Mouse (Mus musculus): ENCODE data around the gene Entpd4b. TPM values are rescaled to one million over a fixed set of nuclear protein-coding genes. Genes with fewer than 3 reads are reported as not detected.
"Not testable (repeated sequence)": the region's sequence is repeated elsewhere in the genome, so short reads cannot be mapped to it uniquely, and the experiment has no call there.

Entpd4b gene
- polyA plus RNA-seq, 1 experiment = 11.6 TPM

- not testable (repeated sequence) for H3K27me3 ChIP-seq (ENCODE audit: control insufficient read depth, insufficient read depth, insufficient read length); H3ac ChIP-seq (ENCODE audit: control insufficient read depth, insufficient read length); H3K4me3 ChIP-seq; H3K36me3 ChIP-seq (ENCODE audit: control insufficient read depth, insufficient read depth); H3K79me2 ChIP-seq (ENCODE audit: control insufficient read depth, insufficient read depth); H3K4me2 ChIP-seq (ENCODE audit: low read depth)
Observed at GRCm38 (mm10) chr14:69557550-69557949, 2.3 kb downstream of the Entpd4b start.

Other genes starting within 250 kb of the Entpd4b start
- gene Gm16867, start 52.1 kb upstream of the Entpd4b start, polyA plus RNA-seq (2012; fragmentation: generic; extraction: Trizol) = not detected
- not detected for gene Gm27179, start 42.9 kb upstream of the Entpd4b start, polyA plus RNA-seq (2012; fragmentation: generic; extraction: Trizol)